Mouse (Mus musculus): ENCODE data around the gene Gtpbp3.
"Not testable (repeated sequence)": the region's sequence is repeated elsewhere in the genome, so short reads cannot be mapped to it uniquely, and the experiment has no call there.

Gtpbp3 gene

GRCm38 (mm10) chr8:71497881-71498501, 10.1 kb downstream of the Gtpbp3 start:
- no peak for DNase-seq (ENCODE audit: low spot score)

DNA sequence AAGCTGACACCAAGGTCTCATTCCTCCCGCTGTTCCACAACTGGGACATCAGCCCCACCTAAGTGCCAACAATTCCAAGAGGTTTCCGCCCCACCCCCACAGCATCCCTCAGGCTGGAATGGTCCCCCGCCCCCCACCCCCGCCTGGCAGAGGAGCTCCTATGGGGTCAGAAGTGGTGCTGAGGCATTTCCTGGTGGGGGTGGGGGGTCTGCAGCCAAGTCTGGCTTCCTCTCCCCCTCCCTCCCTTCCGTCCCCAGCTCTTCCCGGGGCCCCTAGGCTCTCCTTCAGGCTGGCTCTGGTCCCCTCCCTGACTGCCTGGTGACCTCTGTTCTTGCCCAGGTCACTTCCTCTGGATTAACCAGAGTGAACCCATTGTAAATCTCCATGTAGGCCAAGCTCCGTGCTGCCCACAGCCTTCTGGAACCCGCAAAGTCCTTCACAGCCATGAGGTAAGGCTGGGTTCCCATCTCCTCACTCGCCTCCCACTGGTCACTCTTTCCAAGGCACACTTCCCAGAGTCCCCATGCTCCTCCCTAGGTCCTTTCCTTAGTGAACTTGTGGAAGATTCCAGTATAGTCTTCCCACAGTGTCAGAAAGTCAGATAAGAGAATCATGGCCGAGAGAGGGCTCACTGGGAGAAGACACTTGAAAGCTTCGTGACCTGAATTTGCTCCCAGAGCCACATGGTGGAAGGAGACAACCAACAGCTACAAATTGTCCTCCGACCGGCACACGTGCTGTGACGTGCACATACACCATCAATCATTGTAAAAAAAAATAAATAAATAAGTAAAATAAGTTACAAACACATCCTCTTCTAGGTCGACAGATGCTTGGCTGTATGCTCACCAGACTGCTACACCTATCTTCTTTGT, 11.2 kb downstream of the Gtpbp3 start:
- DNase-seq (ENCODE audit: low spot score) = no peak

DNA sequence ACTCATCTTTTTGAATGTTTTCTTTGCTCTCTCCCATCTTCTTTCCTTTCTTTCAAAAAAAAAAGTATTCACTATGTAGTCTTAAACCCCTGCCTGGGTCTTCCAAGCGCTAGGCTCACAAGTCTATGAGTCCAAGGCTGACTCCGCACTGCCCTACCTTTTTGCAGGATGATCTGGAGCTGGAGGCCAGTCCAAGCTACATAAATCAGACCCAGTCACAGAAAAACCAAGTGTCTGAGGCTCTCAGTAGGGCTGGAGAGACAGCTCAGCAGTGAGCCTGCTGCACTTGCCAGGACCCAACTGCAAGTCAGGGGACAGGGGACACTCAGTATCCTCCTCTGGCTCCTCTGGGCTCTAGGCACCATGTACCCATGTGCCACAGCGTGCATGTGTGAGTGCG, 16.4 kb downstream of the Gtpbp3 start:
- DNase-seq (ENCODE audit: low spot score) = no peak

DNA sequence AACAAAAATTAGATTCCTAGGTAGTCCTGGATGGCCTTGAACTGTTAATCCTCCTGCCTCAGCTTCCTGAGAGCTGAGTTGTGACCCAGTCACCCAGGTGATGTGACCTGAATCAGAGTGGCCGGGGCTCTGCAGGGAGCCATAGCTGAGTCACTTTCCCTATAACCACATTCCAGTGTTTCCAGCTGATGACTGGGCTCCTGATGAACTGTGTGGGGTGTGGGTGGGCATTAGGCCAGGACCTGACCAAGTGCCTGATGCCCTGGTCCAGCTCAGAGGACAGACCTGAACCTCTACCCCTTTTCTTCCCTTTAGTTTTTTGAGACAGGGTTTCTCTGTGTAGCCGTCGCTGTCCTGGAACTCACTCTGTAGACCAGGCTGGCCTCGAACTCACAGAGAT, 17.4 kb downstream of the Gtpbp3 start:
- no peak for DNase-seq (ENCODE audit: low spot score)

DNA sequence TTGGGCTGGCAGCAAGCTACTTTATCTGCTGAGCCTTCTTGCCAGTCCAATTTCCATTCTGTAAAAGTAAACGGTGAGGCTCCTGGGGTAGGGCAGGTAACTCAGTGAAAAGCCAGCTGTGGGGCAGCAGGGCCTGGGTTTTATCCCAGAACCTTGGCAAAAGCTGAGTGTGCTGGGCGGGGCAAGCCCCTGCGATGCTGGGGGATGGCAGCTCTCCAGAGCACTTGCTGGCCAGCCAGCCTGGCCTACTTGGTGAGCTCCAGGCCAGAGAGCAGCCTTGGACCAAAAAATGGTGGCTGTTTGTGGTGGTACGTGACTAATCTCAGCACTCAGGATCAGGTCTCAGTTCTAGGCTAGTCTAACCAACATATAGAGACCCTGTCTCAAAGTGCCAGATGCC, 18.1 kb downstream of the Gtpbp3 start:
- no peak for DNase-seq (ENCODE audit: low spot score)

DNA sequence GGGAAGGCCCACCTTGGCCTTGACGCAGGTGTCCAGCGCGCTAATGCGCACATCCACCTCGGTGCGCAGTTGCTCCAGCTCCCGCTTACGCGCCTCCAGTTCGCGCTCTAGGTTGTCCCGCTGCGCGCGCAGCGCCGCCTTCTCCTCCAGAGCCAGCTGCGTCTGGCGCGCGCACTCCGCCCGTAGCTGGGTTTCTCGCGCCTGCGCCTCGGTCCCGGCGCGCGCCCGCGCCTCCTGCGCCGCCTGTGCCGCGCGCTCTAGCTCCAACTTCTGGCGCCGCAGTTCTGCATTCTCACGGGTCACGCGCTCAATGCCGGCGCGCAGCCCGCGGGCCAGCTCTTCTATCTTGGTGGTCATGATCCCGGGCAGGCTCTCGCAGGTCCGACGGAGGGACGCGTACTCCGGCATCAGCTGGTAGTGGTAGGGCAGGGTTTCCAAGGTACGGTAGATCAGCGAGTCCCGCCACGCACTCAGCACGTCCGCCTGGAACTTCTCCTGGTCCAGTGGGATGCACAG, 19.7 kb downstream of the Gtpbp3 start:
- DNase-seq (ENCODE audit: low spot score) = no peak

DNA sequence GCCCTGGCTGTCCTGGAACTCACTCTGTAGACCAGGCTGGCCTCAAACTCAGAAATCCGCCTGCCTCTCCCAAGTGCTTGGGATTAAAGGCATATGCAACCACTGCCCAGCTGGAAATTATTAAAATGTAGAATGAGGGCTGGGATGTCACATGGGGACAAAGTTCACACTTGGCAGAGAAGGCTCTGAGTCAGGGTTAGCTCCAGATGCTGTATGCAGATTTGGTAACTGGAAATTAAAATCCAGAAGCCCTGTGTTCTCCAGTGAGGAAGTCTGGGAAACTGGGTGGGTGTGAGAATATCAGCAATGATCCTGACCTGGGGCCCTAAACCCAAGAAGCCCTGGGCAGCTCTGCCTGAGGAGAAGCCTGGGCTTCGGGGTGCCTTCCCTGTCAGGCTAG, 21.4 kb downstream of the Gtpbp3 start:
- no peak for DNase-seq (ENCODE audit: low spot score)

- no peak for DNase-seq (ENCODE audit: low spot score)
Observed at GRCm38 (mm10) chr8:71511644-71512043, 23.7 kb downstream of the Gtpbp3 start, which contains the start of gene Plvap. Gene Plvap, minus strand, starts transcription at chr8:71511752.

- DNase-seq (ENCODE audit: low spot score) = no peak
Observed at GRCm38 (mm10) chr8:71513018-71513754, 25.3 kb downstream of the Gtpbp3 start.

DNA sequence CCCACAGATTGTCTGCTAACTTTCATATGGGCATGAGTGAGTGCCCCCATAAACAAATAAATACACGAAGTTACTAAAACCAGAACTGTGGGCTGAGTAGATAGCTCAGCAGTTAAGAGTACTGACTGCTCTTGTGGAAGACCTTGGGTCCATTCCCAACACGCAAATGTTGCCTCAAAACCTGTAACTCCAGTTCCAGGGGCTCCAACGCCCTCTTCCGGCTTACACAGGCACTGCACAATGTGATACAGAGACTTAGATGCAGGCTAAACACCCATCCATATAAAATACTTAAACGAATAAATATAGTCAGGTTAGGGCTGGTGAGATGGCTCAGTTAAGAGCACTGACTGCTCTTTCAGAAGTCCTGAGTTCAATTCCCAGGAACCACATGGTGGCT, 27.1 kb downstream of the Gtpbp3 start:
- no peak for DNase-seq (ENCODE audit: low spot score)

DNA sequence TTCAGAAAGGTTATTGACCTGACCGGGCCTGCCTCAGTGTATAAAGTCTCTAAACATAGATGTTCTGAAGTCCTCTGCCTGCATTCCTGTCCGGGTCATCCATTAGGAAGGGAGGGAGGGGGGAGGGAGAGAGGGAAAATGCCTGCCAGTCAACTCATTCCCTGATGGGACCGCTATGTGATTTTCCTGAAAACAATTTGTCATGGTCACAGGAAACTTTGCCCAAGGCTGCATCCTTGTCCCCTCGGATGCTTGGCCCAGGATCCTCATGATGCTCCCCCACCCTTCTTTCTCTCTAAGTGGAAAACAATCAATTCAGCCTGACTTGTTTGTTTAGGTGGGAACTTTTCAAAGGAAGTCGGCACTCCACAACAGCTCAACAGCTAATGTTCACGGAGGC, 28.9 kb downstream of the Gtpbp3 start:
- DNase-seq (ENCODE audit: low spot score) = no peak

- not testable (repeated sequence) for DNase-seq (ENCODE audit: low spot score)
Observed at GRCm38 (mm10) chr8:71519037-71519825, 31.3 kb downstream of the Gtpbp3 start.

DNA sequence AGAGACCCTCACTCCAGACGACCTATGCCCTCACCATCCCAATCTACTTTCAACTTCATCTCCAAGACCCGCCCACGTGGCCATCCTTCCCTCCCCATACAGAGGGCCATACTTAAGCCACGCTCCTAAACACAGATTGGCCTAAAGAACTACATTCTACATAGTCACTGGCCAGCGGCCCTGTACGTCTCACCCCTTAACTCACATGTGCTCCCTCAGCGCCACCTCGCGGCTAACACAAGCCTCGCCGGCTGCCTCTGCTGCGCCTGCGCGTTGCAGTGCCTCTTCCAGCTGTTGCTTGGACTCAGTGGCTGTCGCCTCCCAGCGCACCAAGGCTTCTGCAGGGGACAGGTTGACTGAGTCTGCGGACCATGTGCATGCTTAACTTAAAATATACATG, 33.7 kb downstream of the Gtpbp3 start:
- DNase-seq (ENCODE audit: low spot score) = peak; percentile 89

GRCm38 (mm10) chr8:71525226-71526050, 37.5 kb downstream of the Gtpbp3 start, which contains the start of gene Ccdc194:
Gene Ccdc194, minus strand, starts transcription at chr8:71525711.
- DNase-seq (ENCODE audit: low spot score) = no peak

- DNase-seq (ENCODE audit: low spot score) = no peak
Observed at GRCm38 (mm10) chr8:71526272-71526671, 38.4 kb downstream of the Gtpbp3 start.

GRCm38 (mm10) chr8:71527162-71527870, 39.4 kb downstream of the Gtpbp3 start:
- DNase-seq (ENCODE audit: low spot score) = no peak

- DNase-seq (ENCODE audit: low spot score) = no peak
Observed at GRCm38 (mm10) chr8:71528362-71529073, 40.6 kb downstream of the Gtpbp3 start.

DNA sequence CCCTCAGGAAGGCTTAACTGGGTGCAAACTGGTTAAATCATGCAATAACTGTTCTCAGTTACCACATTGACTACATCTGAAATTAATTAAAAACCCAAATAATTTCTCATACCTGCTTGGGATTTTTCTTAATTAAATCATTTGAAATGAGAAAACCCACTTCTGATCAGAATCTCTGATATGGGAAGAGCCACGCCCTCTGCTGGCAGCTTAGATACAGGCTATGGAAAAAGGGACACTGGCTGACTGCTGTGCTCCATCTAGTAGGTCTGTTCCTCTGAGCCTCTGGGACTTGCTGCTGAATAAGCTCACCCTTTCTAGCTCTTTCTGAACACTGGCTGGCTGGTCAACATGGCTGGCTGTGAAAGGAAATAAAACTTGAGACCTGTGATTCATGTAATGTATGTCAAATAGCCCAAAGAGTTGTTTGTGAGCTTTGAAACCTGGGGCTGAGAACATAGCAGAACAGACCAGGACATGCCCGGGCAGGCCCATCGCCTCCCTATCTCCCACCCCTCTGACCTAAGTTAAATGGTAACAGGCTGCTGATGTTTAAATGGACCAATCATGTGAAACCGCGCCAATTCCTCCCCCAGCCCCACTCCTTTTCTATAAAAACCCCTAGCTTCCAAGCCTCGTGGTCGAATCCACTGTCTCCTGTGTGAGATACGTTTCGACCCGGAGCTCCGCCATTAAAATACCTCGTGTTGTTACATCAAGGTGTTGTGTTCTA, 43.0 kb downstream of the Gtpbp3 start:
- DNase-seq (ENCODE audit: low spot score) = not testable (repeated sequence)
